Mouse (Mus musculus) heart, embryonic 16.5 days (tissue): ENCODE measurements at regions not wholly inside any gene's neighbourhood (a gene's known extent, or its start where the extent isn't known, plus 50 kb on each side); places are given as distances from the start of the nearest gene placed in this dataset.

Experiments
- ATAC-seq: fragments of 200-750 bp; cut with Nextera tagmentation; replicated peaks from 2 replicates; pipeline ENCODE4 v1.8.0; 2017; ENCODE audit warnings: moderate number of reproducible peaks; ENCODE audit not compliant: insufficient read depth, low FRiP score; ENCODE audit errors: extremely low read depth
- H3K27ac ChIP-seq: fragments of 300-500 bp; sonication (generic); 2 replicates; pipeline ENCODE4 v1.5.1; 2014; ENCODE audit warnings: mild to moderate bottlenecking, low read length, control low read depth, moderate library complexity
- H3K27me3 ChIP-seq: fragments of 300-500 bp; sonication (generic); 2 replicates; pipeline ENCODE4 v1.6.1; 2014; ENCODE audit warnings: low read length, mixed read lengths; ENCODE audit not compliant: control insufficient read depth, insufficient read depth
- H3K36me3 ChIP-seq: fragments of 300-500 bp; sonication (generic); 2 replicates; pipeline ENCODE4 v1.6.1; 2014; ENCODE audit not compliant: control insufficient read depth, insufficient read depth
- H3K4me1 ChIP-seq: fragments of 300-500 bp; sonication (generic); 2 replicates; pipeline ENCODE4 v1.6.1; 2014; ENCODE audit warnings: low read length, mixed read lengths; ENCODE audit not compliant: control insufficient read depth, insufficient read depth
- H3K4me2 ChIP-seq: fragments of 300-500 bp; sonication (generic); 2 replicates; pipeline ENCODE4 v1.6.1; 2014; ENCODE audit warnings: low read depth, mild to moderate bottlenecking, control low read depth, low read length
- H3K4me3 ChIP-seq: fragments of 300-500 bp; sonication (generic); 2 replicates; pipeline ENCODE4 v1.5.1; 2014; ENCODE audit warnings: mild to moderate bottlenecking, control low read depth, low read length
- H3K9ac ChIP-seq: fragments of 300-500 bp; sonication (generic); 2 replicates; pipeline ENCODE4 v1.6.1; 2014; ENCODE audit warnings: low read length, control low read depth
- H3K9me3 ChIP-seq: fragments of 300-500 bp; sonication (generic); replicated peaks from 2 replicates; pipeline ENCODE4 v1.6.1; 2016; ENCODE audit warnings: low read length; ENCODE audit not compliant: control insufficient read depth
- WGBS: fragments of 180-500 bp; shearing (Covaris S2); extraction: QIAGEN DNeasy Blood & Tissue Kit; methylation state at CpG from one replicate; pipeline ENCODE4 v1.1.7; 2014; 5-methylcytosine and 5-hydroxymethylcytosine counted together

DNA sequence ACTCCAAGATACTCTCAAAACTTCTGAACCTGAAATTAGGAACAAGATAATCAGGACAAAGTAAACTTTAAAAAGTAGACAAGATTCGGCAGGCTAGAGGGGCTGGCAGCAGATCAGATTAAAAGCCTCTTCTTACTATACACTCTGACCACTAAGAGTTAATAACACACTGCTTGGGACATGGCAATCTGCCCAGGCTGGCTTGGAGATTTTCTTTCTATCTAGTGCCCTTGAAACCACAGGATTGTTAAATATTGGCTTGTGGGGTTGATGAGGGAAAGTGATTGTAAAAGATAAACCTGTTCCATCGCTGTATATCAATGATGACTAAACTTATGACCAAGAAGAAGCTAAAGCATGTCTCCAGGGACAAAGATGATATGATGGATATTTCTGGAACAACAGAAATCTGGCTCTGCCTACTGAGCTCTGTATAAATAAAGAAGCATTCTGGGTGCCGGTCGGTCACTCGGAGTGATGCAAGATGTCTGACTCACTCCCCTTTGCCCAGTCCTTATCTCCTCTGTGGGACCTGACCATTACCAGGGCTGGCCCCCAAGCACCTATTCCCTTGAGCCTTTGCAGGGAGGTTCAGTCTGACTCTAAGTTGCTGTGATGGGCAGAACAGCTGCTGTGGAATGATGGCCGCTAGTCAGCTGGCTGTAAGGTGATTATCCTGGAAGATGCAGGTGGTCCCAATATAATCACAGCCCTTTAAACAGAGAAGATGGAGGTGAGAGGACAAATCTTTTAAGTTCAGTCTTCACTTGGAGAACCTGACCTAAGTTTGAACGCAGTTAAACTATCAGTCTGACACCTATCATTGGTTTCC, 126.5 kb upstream of the Rapgef5 start:
- 39% methylated on average over 7 of the region's 7 CpGs for WGBS
- ATAC-seq, result no peak
- Histone ChIP-seq H3K36me3 (no peaks in the 10 kb centered on the region), H3K27me3 (no peaks in the 10 kb centered on the region), H3K27ac (no peak overlapping the region), H3K4me3 (no peak overlapping the region), H3K9ac (no peak overlapping the region), H3K4me2 (0 out of 2 replicates have a peak overlapping the region, but pooled peaks have one; percentile 15), H3K9me3 (no peaks in the 10 kb centered on the region), H3K4me1 (peaks cover 9% of the 10 kb centered on the region)

- Histone ChIP-seq H3K4me1 (no peaks in the 10 kb centered on the region), H3K4me2 (no peak overlapping the region), H3K9ac (no peak overlapping the region), H3K4me3 (no peak overlapping the region), H3K27ac (no peak overlapping the region), H3K36me3 (no peaks in the 10 kb centered on the region), H3K27me3 (no peaks in the 10 kb centered on the region), H3K9me3 (no peaks in the 10 kb centered on the region)
- whole genome bisulfite sequencing, result 96% methylated on average over 3 of the region's 3 CpGs
- no peak for ATAC-seq
Observed at GRCm38 (mm10) chr12:117397512-117397911, 118.8 kb upstream of the Rapgef5 start.

GRCm38 (mm10) chr12:117403513-117404156, 112.6 kb upstream of the Rapgef5 start:
- Histone ChIP-seq H3K9me3 (no peaks in the 10 kb centered on the region), H3K4me1 (peaks cover 7% of the 10 kb centered on the region), H3K9ac (no peak overlapping the region), H3K4me3 (no peak overlapping the region), H3K4me2 (no peak overlapping the region), H3K36me3 (no peaks in the 10 kb centered on the region), H3K27ac (no peak overlapping the region), H3K27me3 (no peaks in the 10 kb centered on the region)
- peak; percentile 55; the same call in 1 of the 2 replicates for ATAC-seq
- 13% methylated on average over 7 of the region's 7 CpGs for WGBS

- no peaks in the 10 kb centered on the region for H3K9me3 ChIP-seq
- no peak overlapping the region for H3K9ac ChIP-seq
- no peak overlapping the region for H3K4me2 ChIP-seq
- H3K4me1 ChIP-seq, result peaks cover 7% of the 10 kb centered on the region
- 46% methylated on average over 5 of the region's 5 CpGs for WGBS
- H3K4me3 ChIP-seq, result no peak overlapping the region
- ATAC-seq, result peak; percentile 45; the same call in 1 of the 2 replicates
- H3K27ac ChIP-seq, result no peak overlapping the region
- H3K36me3 ChIP-seq, result no peaks in the 10 kb centered on the region
- H3K27me3 ChIP-seq, result no peaks in the 10 kb centered on the region
Observed at GRCm38 (mm10) chr12:117404157-117404752, 112.0 kb upstream of the Rapgef5 start.

GRCm38 (mm10) chr12:117406832-117407231, 109.4 kb upstream of the Rapgef5 start:
- H3K36me3 ChIP-seq, result no peaks in the 10 kb centered on the region
- no peaks in the 10 kb centered on the region for H3K27me3 ChIP-seq
- 66% methylated on average over 9 of the region's 9 CpGs for WGBS
- no peak overlapping the region for H3K4me2 ChIP-seq
- H3K27ac ChIP-seq, result no peak overlapping the region
- H3K4me3 ChIP-seq, result no peak overlapping the region
- peaks cover 19% of the 10 kb centered on the region for H3K4me1 ChIP-seq
- H3K9ac ChIP-seq, result no peak overlapping the region
- no peaks in the 10 kb centered on the region for H3K9me3 ChIP-seq
- ATAC-seq, result no peak

- ATAC-seq, result peak; percentile 67; the same call in 1 of the 2 replicates
- 32% methylated on average over 1 of the region's 1 CpGs for WGBS
- no peaks in the 10 kb centered on the region for H3K9me3 ChIP-seq
- H3K4me3 ChIP-seq, result no peak overlapping the region
- no peak overlapping the region for H3K4me2 ChIP-seq
- H3K36me3 ChIP-seq, result no peaks in the 10 kb centered on the region
- no peaks in the 10 kb centered on the region for H3K27me3 ChIP-seq
- no peak overlapping the region for H3K9ac ChIP-seq
- H3K4me1 ChIP-seq, result peaks cover 12% of the 10 kb centered on the region; the same call in 1 of the 2 replicates
- H3K27ac ChIP-seq, result peak overlapping the region; percentile 10; the same call in 1 of the 2 replicates
Observed at GRCm38 (mm10) chr12:117410604-117411003, 105.7 kb upstream of the Rapgef5 start.

- no peak overlapping the region for H3K4me3 ChIP-seq
- 40% methylated on average over 6 of the region's 6 CpGs for WGBS
- H3K36me3 ChIP-seq, result no peaks in the 10 kb centered on the region
- peaks cover 12% of the 10 kb centered on the region; the same call in 1 of the 2 replicates for H3K4me1 ChIP-seq
- H3K27me3 ChIP-seq, result no peaks in the 10 kb centered on the region
- no peak overlapping the region for H3K4me2 ChIP-seq
- H3K27ac ChIP-seq, result no peak overlapping the region
- H3K9me3 ChIP-seq, result no peaks in the 10 kb centered on the region
- ATAC-seq, result peak; percentile 37; the same call in 1 of the 2 replicates
- no peak overlapping the region for H3K9ac ChIP-seq
Observed at GRCm38 (mm10) chr12:117412257-117412656, 104.0 kb upstream of the Rapgef5 start.

GRCm38 (mm10) chr12:117412779-117413505, 103.3 kb upstream of the Rapgef5 start:
- Histone ChIP-seq H3K9ac (no peak overlapping the region), H3K27ac (no peak overlapping the region), H3K4me3 (no peak overlapping the region), H3K27me3 (no peaks in the 10 kb centered on the region), H3K4me2 (no peak overlapping the region), H3K9me3 (no peaks in the 10 kb centered on the region), H3K36me3 (no peaks in the 10 kb centered on the region), H3K4me1 (peaks cover 12% of the 10 kb centered on the region; the same call in 1 of the 2 replicates)
- WGBS, result 48% methylated on average over 2 of the region's 2 CpGs
- no peak for ATAC-seq
